Mouse (Mus musculus): ENCODE data around the gene Trappc13. TPM values are rescaled to one million over a fixed set of nuclear protein-coding genes. Genes with fewer than 3 reads are reported as not detected.

The Trappc13 gene
- polyA plus RNA-seq, 1 experiment from 2014 or later, result 43.5 TPM

DNA sequence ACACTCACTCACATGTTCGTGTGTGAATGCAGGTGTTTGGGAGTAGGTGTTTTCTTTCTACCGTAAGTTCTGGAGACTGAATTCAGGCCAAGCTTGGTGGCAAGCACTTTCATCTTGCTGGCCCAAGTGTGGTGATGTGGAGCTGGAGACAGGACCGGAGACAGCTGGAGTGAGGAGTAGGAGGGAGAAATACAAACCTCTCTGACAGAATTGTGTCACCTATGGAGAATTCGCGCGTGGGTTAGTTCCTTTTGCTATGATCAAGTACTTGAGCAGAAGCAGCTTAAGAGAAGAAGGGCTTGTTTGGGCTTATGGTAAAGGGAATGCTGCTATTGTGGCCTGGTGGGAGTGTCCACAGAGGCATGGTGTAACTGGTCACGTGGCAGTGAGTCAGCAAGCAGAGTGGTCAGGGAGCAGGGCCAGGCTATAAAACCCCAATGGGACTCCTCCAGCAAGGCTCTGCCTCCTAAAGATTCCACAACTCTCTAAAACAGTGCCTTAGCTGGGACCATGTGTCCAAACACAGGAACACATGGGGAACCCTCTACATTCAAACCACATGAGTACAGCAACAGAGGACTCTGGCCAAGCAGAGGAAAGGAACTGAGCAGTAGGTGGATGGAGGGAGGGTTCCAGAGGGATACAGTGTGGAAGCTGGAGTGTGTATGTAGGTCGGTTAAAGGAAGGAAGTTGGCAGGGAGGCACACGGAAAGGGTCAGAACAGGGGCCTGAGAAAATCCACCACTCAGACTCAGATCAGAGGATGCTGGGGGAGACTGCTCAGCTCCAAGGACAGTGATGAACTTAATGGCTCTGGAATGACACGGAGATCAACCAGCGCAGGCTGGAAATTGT is 83.5 kb downstream of the Trappc13 start:
- DNase-seq (ENCODE audit: low spot score), result no peak
- WGBS, result 70% methylated on average over 11 of the region's 11 CpGs
- H3K9ac ChIP-seq (ENCODE audit: low read depth, low read length), result no peak overlapping the region
- no peaks in the 10 kb centered on the region for H3K27me3 ChIP-seq (ENCODE audit: insufficient read depth, low read length)
- H3K4me3 ChIP-seq (replicated peaks; ENCODE audit: low read depth, low read length), result no peak overlapping the region
- no peaks in the 10 kb centered on the region for H3K4me1 ChIP-seq (replicated peaks; ENCODE audit: insufficient read depth, low read length)
- no peak for TF ChIP-seq CTCF (IDR thresholded peaks at IDR 0.05; ENCODE audit: low read depth)
- no peaks in the 10 kb centered on the region for H3K9me3 ChIP-seq (replicated peaks; ENCODE audit: low read length)
- H3K27ac ChIP-seq, result no peak overlapping the region
- 0 out of 2 replicates have a peak, but pooled peaks cover 3% of the 10 kb centered on the region for H3K36me3 ChIP-seq (ENCODE audit: insufficient read depth, low read length)
- H3K4me2 ChIP-seq (ENCODE audit: low read length), result no peak overlapping the region
- ATAC-seq (replicated peaks; ENCODE audit: low FRiP score, low read depth), result no peak

Other genes starting within 250 kb of the Trappc13 start
- 13.5 and 15.2 TPM in 2 replicates for gene Nln, start 68.9 kb downstream of the Trappc13 start, polyA plus RNA-seq (2015; fragmentation: Nextera tagmentation; extraction: Ambion mirVana)
- gene Sgtb, start 68.7 kb downstream of the Trappc13 start, polyA plus RNA-seq (2015; fragmentation: Nextera tagmentation; extraction: Ambion mirVana), result 5.6 and 5.9 TPM in 2 replicates
- 16.6 and 18.1 TPM in 2 replicates for gene Trim23, start 328 bp upstream of the Trappc13 start, polyA plus RNA-seq (2015; fragmentation: Nextera tagmentation; extraction: Ambion mirVana)
- gene Cenpk, start 50.1 kb upstream of the Trappc13 start, polyA plus RNA-seq (2015; fragmentation: Nextera tagmentation; extraction: Ambion mirVana), result 45.8 and 49.2 TPM in 2 replicates
- 11.9 and 13.6 TPM in 2 replicates for gene Ppwd1, start 50.4 kb upstream of the Trappc13 start, polyA plus RNA-seq (2015; fragmentation: Nextera tagmentation; extraction: Ambion mirVana)
- 1.1 and 1.2 TPM in 2 replicates for gene Adamts6, start 109.4 kb upstream of the Trappc13 start, polyA plus RNA-seq (2015; fragmentation: Nextera tagmentation; extraction: Ambion mirVana)

All from kidney, postnatal 0 days (tissue).